Mouse (Mus musculus) mesoderm, embryonic 11.5 days (tissue): ENCODE measurements at regions not wholly inside any gene's neighbourhood (a gene's known extent, or its start where the extent isn't known, plus 50 kb on each side); places are given as distances from the start of the nearest gene placed in this dataset.

Source experiments
- DNase-seq: peaks from one replicate; pipeline ENCODE4 v3.0.0-alpha.2; 2012; ENCODE audit warnings: low read depth, low spot score

DNA sequence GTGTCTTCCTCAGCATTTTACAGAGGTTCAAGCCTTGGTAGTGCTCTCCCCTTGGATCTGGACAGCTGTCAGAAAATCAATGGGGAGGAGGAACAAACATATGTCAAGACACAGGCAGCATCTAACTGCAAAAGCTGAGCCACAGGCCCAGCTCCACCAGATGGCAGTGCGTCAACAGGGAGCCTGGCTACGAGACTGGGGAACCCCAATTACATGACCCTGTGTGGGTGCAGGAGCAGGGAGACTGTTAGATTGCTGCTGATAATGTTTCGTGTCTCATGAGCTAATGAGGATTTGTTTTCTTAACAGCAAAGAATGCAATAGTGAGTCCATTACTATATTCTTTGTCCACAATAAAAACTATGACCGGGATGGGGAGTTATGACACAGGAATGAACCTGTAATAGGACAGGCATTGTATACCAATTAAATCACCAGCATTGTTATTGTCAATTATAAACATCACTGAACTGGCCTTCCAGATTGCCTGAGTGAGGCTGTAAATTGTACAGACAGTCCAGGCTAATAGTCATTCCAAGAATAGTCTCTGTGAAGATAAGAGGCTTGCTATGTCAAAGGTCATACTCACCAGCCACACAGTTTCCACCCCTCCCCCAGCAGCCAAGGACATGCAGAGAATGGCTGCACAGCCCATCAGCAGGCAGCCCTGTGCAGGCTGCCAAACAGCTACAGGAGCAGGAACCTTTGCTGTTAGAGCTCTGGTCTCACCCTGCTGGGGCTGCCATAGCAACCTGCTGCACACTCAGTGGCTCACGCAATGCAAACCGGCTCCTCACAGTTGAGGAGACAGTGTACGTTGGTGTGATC is 58.8 kb upstream of the Barx2 start:
- DNase-seq = peak; percentile 76

DNA sequence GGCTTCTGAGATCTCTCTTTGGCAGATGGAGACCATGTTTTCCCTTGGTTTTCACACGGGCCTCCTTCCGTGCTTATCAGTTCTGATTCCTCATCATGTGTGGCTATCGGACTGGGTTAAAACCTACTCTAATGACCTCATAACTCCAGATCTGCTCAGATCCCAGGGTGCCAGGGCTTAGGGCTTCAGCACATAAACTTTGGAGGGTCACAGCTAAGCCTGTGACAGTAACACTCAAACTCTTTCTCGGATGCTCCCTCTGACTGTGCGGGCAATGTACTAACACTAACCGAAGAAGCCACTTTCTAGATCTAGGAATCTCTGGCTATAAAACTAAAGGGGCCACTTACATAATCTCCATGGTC is 59.3 kb upstream of the Barx2 start:
- DNase-seq = no peak

DNA sequence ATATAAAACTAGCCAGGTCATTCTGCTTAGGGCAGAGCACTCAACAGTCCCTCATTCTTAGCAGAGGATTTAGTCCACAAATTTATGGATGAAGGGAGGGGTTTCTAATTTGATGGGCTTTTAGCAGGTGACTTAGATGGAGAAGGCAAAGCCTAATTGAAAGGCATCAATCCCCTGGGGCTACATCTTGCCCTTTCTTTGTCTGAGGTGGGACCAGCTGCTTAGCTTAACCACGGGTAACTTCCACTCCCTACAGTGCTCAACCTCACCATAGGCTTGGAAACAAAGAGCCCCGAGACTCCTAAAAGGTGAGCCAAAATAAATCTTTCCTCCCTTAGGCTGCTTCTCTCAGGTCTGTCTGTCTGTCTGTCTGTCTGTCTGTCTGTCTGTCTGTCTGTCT is 62.9 kb upstream of the Barx2 start:
- no peak for DNase-seq

DNA sequence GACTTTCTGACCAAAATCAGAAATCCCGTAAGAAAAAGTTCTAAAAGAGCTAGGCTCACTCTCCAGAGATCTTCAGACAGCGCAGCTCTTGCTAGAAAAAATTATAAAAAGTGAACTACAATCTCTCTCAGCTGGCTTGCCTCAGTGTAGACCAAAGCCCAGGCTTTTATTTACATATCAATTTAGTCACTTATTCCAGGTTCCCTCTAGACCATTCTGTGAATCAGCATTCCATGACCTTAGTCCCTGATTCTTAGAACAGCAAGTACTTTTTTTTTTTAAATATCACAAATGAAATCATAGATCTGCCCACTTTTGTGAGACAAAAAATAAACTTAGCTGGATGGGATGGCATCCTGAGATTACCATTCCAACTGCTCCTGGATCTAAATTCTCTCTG is 64.8 kb upstream of the Barx2 start:
- DNase-seq = no peak

DNA sequence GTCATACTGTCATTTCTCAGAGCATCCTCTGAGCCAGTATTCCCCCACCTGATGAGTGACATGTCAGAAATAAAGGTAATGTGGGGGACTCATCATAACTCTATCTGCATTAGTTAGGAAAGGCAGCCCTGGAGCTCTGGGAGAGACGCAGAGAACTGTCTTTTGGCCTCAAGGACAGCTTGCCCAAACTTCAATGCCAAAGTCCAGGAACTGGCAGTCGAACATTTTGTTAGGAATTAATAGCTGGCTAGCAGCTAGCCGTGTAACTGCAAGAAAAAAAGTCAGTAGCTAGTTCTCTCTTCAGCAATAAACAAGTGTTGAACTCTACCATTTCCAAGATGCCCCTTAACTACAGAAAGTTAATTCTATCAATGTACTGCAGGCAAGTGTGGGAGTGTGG is 65.9 kb upstream of the Barx2 start:
- DNase-seq = no peak

DNA sequence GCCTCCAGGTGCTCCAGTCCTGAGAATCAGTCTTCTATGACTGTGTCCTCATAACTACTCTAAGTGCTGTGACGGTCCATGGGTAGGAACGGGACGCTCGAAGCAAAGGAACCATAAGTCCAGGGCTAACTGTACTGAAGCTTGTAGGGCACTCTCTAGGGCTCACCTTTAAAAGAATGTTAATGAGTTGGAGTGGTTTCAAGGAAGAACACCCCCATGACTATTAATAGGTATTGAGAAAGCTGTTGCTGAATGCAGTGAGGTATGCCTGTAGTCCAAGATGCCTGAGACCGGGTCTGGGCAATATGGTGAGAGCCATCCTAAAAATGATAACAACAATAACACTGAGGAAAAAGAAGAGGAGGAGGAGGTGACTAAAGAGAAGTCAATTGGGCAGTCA is 67.2 kb upstream of the Barx2 start:
- DNase-seq = no peak

DNA sequence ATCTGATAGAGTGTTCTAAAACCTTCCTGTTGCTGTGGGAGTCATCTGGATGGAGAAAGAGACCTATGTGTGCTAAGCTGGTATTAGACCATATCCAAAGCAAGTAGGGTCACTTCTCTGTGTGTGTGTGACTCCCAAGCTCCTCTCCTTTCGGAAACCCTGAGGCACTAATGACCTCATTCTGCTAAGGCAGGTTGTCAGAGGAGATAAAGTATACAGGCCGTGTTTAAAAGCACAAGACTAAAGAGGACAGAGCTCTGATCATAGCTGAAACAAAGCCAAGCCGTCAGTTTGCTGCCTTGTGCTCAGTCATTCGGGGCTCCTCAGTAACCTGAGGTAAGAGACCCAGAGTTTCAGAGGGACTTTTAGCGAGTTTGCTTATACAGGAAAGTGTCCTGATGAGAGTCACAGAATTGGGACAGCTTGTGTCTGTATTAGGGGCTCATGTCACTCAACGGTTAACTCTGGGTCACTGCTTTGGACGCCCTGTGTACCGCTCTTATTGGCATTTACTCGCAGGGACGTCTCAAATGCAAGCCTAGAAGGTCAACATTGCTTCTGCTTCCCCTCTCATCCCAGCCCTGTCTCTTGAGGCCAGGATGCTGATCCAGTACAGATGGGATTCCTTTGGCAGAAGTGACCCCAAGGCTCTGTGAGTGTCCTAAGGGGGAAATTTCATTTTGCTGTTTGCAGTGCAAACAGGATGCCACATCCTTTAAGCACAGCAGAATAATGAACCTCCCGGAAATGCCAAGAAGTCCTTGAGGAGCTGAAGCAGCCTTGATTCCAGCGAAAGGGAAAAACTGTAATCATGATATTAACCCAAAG is 70.7 kb upstream of the Barx2 start:
- DNase-seq = no peak

DNA sequence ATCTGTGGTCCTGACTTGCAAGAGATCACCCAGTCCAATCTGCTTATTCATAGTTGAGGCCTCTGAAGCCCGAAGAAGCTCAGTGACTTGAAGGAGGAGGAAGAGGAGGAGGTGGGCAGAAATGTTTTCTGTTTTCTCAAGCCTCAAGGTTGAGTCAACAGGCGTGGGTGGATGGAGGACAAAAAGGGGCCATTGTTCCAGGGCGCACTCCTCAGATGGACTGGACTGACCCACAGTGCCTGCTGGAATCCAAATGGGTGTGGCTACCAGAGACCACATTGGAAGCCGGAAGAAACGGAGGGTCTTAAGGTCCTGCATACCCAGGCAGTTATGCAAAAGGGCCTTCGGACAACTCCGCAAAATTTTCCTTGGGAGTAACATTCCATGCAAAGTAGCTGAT is 75.6 kb upstream of the Barx2 start:
- DNase-seq = no peak

DNA sequence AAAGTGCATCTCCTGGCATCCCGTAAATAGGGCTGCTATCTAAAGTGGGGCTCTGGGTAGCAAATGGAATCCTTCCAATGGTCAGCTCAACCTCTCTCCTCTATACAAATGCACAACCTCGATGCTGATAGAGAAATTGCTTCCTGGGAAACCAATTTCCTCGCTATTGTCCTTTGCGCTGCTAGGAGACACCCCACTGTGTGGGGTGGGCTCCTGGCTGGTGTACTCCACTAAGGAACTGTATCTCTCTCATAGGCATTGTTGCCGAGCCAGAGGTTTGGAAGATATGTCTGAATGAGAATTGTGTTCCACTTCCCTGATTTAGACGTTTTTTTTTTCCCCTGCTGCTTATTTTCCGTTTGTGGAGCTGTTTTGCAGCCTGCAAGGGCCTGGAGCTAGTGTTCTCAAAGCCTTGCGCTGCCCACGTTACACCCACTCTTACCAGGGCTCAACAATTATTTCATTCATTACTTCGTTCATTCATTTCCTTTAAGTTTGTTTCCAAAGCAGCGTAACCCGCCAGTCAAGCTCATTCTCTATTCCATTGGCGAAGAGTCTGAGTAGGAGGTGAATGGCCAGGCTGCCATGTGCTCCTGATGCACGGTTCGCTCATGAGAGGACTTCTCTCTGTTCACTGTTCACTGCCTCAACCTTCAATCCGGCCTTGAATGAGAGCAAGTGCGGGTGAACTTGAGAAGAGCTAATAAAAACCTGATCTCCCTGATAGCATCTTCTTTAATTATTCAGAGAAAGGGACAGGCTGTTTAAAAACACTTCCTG is 76.5 kb upstream of the Barx2 start:
- no peak for DNase-seq

DNA sequence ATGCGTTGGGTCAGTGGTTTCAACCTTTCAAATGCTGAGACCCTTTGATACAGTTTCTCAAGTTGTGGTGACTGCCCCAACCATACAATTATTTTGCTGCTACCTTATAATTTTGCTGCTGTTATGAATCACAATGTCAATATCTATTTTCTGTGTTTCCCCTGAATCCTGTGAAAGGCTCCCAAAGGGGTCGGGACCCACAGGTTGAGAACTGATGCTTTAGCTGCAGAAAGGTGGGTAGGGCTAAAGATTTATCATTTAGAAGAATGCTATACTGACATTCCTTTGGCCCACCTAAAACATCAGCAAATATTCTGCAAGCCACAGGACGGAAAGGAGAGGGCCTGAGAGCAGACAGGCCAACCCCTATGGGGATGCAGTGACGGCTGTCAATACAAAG is 77.2 kb upstream of the Barx2 start:
- no peak for DNase-seq

DNA sequence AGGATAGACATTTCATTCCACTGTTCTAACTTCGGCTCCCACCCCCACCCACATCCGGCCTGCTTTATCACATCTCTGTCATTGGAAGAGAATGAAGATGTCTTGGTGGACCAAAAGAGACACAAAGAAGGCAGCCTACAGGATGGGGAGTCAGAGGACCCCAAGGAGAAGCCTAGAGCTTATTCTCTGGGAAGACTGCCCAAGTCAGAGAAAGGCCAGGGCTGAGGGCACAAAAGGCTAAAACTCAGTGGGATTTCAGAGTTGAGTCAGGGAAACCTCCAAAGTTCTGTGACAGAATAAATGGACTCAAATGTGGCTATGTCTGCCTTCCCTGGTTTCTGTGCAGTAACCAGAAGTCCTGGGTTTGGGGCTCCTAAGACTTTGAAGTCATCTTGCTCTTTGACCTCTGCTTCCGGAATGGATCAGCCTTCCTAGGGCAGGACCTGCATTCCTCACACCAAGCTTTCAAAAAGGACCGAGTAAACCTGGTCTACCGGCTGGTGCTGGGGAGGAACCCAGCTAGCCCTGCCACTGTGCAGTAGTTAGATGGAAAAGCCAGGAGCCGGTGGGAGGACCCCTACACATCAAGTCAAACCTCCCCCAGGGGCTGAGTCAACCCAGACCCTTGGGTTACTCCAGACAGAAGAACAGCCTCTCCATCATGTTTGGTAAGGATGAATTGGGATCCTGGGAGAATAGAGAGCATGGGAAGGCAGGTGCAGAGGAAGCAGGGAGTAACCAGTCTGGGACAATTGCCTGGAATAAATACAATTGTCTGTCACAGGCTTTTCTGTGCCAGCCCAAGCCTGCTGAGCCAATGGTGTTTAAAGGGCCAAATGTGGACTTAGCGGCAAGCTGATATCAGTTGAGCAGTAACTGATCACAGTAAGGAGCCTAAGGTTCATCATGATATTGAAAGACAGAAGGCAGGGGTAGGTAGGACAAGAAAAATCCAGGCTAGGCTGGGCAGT is 80.7 kb upstream of the Barx2 start:
- no peak for DNase-seq

DNA sequence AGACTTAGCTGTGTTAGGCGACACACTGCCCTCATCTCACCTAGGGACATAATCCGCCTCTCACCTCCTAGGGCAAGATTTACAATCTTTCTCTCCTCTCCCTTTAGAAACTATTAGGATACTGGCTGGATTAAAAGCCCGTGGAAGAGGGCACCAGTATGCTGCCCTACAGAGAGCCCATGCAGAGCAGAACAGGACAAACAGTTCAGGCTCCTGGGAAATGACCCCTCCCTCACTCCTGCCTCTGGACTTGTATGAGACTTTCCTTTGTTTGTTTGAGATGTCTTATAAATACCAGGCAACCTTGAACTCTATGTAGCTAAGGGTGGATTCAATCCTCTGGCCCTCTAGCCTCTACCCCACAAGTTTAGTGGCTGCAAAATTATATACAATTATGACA is 81.8 kb upstream of the Barx2 start:
- no peak for DNase-seq

DNA sequence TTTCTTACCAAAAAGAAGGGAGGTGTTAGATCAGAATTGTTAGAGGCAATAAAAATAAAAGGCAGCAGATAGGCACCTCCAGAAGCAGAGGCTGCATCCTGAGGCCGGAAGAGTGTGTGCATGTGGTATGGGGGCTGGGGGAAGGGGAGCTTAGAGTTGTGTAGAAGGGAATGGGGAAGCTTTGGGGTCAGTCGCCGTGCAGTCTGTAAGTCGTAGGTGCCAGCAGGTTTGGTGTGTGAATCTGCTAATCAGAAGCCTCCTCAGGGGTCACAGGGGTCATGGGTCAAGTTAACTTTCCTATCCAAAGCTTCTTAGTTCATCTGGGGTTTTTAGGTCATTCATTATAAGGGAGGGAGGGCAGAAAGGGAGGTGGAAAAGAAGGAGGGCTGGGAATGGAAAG is 82.4 kb upstream of the Barx2 start:
- DNase-seq = no peak

DNA sequence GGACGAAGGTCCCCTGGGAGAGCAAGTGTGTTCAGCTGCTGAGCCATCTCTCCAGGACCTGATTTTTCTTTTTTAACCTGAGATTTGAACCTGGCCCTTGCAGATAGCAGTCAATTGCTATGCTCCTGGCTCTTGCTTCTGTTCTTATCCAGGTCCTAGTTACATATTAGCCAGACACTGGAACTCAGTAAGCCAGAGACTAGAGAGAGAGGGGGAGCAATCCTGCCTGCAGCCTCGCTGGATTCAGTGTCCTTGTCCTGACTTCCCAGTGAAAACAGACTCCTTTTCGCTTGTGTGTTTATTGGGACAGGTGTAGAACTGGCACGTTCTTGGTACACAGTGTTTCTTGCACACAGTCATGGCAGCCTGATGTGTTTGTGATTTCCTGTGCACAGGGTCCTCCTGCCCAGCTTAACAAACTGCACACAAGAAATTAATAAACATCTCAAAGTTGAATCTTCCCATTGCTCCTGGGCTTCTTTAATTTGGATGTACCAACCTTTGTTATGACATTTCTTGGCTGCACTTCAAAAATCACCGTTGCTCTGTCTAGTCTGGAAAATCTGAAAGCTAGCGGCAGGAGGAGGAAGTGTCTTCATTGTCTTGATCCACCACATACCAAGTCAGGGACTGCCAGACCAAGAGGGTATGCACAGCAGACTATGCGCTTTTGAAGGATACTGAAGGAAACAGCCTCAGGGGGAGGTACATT is 83.4 kb upstream of the Barx2 start:
- DNase-seq = no peak

DNA sequence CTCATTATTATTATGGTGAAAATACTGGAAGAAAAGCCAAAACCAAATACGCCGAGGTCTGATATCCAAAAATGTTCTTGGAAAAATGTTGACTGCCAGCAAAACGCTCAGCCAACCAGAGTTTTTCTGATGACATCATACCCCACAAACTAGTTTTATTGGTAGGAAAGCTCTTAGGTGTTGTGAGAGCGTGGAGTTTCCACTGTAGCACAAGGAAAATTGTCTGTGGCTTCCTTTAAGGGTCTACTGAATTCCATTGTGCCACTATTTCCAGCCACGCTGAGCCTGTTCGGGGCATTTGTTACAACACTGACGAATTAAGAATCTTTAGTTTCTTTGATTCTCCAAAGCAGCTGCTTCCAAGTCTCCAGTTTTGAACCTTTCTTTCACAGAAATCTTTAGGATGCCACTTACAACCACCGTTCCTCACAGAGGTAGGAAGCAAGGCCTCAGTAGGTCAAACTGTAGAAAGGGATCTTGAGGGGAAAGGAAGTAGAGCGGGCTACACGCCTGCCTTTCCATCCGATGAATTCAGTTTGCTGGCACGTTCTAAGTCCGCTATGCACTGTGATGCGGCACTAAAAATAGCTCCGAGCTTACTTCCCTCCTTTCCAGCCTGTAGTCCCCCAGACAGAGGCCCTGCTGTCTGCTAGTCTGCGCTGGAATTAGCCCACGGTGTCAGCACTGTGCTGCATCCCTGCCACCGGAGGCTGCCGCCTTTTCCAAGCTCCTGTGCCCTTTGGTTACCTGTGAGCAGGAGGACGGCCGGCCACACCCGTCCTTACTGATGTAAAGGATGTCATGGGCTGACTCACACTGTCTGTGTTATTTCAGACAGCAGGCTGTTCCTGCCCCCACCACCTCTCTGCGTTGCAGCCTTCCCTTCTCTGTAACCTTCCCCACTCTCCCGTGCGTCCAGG is 84.2 kb upstream of the Barx2 start:
- DNase-seq = no peak

DNA sequence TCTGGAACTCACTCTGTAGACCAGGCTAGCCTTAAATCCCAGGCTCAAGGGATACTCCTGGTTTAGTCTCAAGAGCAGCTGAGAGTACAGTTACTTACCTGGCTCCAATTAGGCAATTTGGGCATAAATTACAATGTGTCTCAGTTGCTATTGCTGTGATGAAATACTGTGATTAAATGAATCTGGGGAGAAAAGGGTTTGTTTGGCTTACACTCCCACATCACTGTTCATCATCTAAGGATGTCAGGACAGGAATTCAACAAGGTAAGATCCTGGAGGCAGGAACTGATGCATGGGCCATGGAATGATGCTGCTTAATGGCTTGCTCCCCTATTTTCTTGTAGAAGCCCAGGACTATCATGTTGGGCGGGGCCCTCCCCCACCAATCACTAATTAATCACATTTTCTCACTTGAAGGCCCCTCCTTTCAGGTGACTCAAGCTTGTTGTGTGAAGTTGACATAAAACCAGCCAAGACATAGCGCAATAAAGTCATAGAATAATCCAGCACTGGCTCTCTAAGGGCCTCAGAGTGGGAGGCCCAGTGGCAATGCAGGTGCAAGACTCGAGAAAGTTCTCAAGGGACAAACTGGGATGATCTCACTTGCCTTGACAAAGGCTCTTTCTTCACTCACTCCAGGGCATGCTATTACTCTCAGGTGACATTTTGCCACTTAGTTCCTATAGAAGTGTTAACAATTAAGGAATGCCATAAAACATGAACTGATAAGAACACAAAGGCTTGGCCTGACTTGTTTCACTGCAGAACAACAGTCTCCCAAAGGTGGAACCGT is 85.4 kb upstream of the Barx2 start:
- no peak for DNase-seq

DNA sequence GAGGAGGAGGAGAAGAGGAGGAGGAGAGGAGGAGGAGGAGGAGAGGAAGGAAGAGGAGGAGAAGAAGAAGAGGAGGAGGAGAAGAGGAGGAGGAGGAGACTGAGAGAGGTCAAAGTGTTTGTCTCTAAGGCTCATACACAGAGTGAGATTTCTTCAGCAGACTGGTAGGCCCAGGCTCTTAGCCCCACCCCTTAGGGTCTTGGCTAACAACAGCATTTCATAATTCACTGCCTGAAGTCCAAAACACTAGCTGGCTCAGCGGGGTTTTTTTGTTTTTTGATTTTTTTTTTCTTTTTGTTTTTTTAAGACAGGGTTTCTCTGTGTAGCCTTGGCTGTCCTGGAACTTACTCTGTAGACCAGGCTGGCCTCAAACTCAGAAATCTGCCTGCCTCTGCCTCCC is 86.5 kb upstream of the Barx2 start:
- no peak for DNase-seq

DNA sequence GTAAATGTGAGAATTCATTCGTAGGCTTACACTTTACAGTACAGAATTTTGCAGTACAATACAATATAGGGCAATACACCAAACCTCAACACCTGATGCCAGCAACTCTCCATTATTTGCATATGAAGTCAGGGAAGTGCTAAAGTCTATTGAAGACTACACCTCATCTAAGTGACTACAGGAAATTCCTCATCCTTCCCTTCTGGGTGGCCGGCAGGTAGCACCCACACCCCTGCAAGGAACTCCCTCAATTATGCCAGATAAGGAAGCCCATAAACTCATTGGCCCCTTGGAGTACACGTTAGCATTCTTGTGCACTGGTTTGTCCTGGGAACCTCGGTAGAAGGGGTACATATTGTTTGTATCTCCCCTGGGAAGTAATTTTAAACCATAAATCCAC is 89.7 kb upstream of the Barx2 start:
- DNase-seq = no peak

DNA sequence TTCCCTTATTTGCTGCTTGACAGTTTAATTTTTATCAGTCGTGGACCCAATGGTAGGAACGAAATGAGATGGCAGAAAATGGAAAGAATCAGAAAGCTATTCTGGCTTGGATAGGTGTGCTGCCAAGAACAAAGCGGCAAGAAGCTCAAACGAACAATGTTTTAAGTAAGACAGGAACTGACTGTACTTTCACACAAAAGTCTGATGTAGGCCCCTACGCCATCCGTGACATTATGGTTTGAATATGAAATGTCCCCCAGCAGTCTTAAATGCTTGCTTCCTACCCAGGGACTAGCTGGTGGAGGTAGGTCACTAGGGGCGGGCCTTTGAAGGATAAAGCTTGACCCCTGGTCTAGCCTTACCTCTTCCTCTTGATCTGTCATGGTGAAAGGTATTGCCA is 90.5 kb upstream of the Barx2 start:
- no peak for DNase-seq
